Mouse (Mus musculus) gastrocnemius, postnatal 14 days (tissue): Measurements from ENCODE around the gene Tgfbr3. TPM values are rescaled to one million over a fixed set of nuclear protein-coding genes. Genes with fewer than 3 reads are reported as not detected.

ENCODE experiments used
- DNase-seq: peaks from one replicate; pipeline ENCODE4 v3.0.0; 2021; ENCODE audit warnings: mixed read lengths
- intact Hi-C: fragments of 180-260 bp; cut with DNase I; formaldehyde crosslinking; loops from one replicate; pipeline ENCODE4 v1.15.1; 2025; ENCODE audit warnings: low total_unique reads
- total RNA-seq, 2 experiments: library from RNA; stranded (reverse); gene quantifications; 2 replicates each; pipeline ENCODE4 v1.2.3; 2021

Gene Tgfbr3
- total RNA-seq, 2 experiments from 2014 or later = 31.6 to 32.7 TPM

GRCm38 (mm10) chr5:107219883-107220282 lies 69.5 kb downstream of the Tgfbr3 start:
- DNase-seq = no peak
- intact Hi-C loops = no loop called here

GRCm38 (mm10) chr5:107219318-107219717 lies 70.1 kb downstream of the Tgfbr3 start:
- intact Hi-C loops = no loop called here
- DNase-seq = no peak

DNA sequence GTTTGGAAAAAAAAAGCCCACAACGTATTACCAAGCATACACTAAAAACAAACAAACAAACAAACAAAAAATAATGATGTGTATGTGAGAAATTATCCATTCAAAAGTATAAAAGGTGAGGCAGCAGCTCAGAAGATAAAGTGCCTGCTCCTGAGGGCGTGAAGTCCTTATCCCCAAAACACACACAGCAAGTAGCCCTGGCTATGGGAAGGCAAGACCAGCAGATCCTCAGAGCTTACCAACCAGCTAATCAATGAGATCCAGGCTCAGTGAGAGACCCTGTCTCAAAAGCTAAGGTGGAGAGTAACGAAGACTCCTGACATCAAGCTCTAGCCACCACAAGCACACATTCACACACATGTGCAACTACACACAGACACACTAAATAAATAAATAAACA lies 70.8 kb downstream of the Tgfbr3 start:
- DNase-seq = no peak
- intact Hi-C loops = no loop called here

GRCm38 (mm10) chr5:107217139-107217538 lies 72.3 kb downstream of the Tgfbr3 start:
- DNase-seq = no peak
- intact Hi-C loops = no loop called here

- intact Hi-C loops = no loop called here
Observed at GRCm38 (mm10) chr5:107213373-107214132, 75.9 kb downstream of the Tgfbr3 start.

DNA sequence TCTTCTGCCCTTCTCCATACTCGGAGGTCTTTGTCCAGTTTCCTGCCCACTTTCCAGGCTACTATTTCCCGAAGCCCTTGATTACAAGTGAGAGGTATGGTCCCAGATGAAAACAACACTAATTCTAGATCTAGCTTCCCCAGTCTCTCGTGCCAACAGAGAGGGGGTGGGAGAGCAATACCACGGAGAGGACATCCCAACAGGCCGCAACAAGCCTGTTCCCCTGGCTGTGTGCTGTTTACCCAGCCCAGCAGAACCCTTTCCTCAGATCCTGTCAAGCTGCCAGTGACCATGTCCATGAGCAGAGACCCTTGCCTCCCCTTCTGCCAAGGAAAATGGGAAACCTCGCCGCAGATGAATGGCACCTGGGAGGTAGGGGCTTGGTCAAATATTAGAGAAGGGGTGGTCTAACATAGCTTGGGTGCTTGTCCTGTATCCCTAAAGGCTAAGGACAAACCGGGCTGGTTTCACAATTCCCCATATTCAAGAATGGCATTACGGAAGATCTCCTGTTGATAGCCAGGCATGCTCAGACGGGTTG lies 77.5 kb downstream of the Tgfbr3 start:
- intact Hi-C loops = no loop called here
- no peak for DNase-seq

More at GRCm38 (mm10) chr5:107213373-107214132, 75.9 kb downstream of the Tgfbr3 start:
- DNase-seq = no peak

DNA sequence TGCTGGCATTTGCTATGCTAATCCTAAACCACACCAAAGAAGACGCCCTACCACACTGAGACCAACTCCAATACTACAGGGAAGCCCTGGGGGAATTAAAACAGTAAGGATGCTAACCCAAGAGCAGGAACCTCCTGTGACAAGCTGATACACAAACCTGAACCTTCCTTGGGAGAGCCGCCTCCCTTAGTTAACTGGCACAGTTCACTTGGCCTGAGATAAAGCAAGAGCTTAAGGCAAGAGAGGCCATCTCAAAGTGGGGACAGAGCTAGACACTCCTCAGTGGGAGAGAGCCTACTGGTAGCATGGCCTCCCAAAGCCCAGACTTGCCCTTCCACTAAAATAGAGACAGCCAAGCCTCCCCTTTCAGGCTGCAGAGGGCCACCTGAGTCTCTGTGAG lies 79.4 kb downstream of the Tgfbr3 start:
- intact Hi-C loops = no loop called here
- DNase-seq = no peak

- DNase-seq = no peak
- intact Hi-C loops = no loop called here
Observed at GRCm38 (mm10) chr5:107207911-107208310, 81.5 kb downstream of the Tgfbr3 start.

- DNase-seq = no peak
- intact Hi-C loops = no loop called here
Observed at GRCm38 (mm10) chr5:107204306-107204705, 85.1 kb downstream of the Tgfbr3 start.

GRCm38 (mm10) chr5:107202801-107203559 lies 86.4 kb downstream of the Tgfbr3 start:
- intact Hi-C loops = no loop called here
- DNase-seq = no peak

GRCm38 (mm10) chr5:107201509-107202182 lies 87.8 kb downstream of the Tgfbr3 start:
- intact Hi-C loops = no loop called here
- DNase-seq = no peak

- intact Hi-C loops = no loop called here
- peak; percentile 37 for DNase-seq
Observed at GRCm38 (mm10) chr5:107200853-107201341, 88.5 kb downstream of the Tgfbr3 start.

DNA sequence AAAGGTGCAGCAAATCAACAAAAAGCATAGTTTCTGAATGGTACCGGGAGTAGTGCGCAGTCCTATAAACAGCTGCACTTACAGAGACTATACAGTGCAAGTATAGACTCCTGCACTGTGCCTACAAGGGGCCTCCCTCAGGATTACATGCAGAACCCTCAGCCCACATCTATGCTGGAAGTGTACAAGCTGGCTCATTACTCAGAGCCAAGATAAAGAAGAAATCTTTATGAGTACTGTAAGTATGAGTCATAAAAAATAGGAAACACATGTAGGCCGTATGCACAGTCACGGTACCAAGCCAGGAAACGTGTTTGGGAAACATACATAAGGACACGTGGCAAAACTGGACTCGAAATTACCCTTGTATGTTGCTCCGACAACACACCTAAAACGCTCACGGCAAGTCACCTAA lies 89.2 kb downstream of the Tgfbr3 start:
- intact Hi-C loops = no loop called here
- no peak for DNase-seq

- intact Hi-C loops = no loop called here
- DNase-seq = no peak
Observed at GRCm38 (mm10) chr5:107195751-107196395, 93.6 kb downstream of the Tgfbr3 start.

GRCm38 (mm10) chr5:107193160-107193559 lies 96.3 kb downstream of the Tgfbr3 start:
- no peak for DNase-seq
- intact Hi-C loops = no loop called here

GRCm38 (mm10) chr5:107192372-107192771 lies 97.1 kb downstream of the Tgfbr3 start:
- no peak for DNase-seq
- intact Hi-C loops = no loop called here

GRCm38 (mm10) chr5:107188551-107188950 lies 100.9 kb downstream of the Tgfbr3 start:
- DNase-seq = no peak
- intact Hi-C loops = no loop called here

GRCm38 (mm10) chr5:107186206-107186605 lies 103.2 kb downstream of the Tgfbr3 start:
- DNase-seq = no peak
- intact Hi-C loops = no loop called here

DNA sequence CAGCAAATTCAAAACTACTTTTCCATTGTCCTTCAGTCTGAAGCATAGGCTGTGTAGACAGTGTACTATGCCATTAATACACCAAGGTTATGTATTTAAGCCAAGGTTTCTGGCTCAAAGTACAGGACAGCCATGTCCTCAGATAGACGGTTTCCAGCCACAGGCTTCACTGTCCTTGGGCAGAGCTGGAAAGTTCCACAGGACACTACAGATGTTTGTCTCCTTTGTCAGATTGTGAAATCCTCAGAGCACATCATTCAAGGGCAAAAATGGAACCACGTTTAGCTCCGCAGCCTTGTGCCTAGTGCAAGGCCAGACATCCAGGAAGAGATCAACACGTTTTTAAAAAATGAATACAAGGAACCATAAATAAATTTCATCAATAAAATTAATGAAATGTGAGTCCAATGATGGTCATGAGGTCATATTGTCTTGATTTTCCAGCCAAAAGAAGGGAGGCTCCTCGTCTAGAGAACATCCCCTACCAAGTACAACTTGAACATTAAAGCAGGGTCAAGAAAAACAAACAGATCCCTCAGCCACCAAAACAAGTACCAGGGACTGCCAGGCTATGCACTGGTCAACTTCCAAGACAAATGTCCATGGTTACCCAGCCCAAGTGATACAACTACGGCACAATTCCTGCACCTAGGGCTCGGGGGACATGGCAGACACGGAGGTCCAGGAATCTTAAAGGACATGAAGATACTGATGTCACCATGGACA lies 105.1 kb downstream of the Tgfbr3 start:
- intact Hi-C loops = no loop called here
- no peak for DNase-seq
